Mouse (Mus musculus) embryonic facial prominence, embryonic 12.5 days (tissue): ENCODE measurements around the gene Mrpl23. TPM values are rescaled to one million over a fixed set of nuclear protein-coding genes. Genes with fewer than 3 reads are reported as not detected.

ENCODE experiments used
- ATAC-seq: fragments of 200-750 bp; cut with Nextera tagmentation; 2 replicates; pipeline ENCODE4 v1.8.0; 2017; ENCODE audit not compliant: insufficient number of reproducible peaks, insufficient read depth, low FRiP score, low TSS enrichment
- H3K27ac ChIP-seq: fragments of 300-500 bp; sonication (generic); 2 replicates; pipeline ENCODE4 v1.5.1; 2016; ENCODE audit warnings: mild to moderate bottlenecking
- H3K27me3 ChIP-seq: fragments of 300-500 bp; sonication (generic); 2 replicates; pipeline ENCODE4 v1.6.1; 2016; ENCODE audit warnings: mild to moderate bottlenecking, moderate library complexity
- H3K36me3 ChIP-seq: fragments of 300-500 bp; sonication (generic); 2 replicates; pipeline ENCODE4 v1.6.1; 2016; ENCODE audit warnings: mild to moderate bottlenecking
- H3K4me1 ChIP-seq: fragments of 300-500 bp; sonication (generic); 2 replicates; pipeline ENCODE4 v1.6.1; 2016
- H3K4me2 ChIP-seq: fragments of 300-500 bp; sonication (generic); replicated peaks from 2 replicates; pipeline ENCODE4 v1.6.1; 2016; ENCODE audit warnings: mild to moderate bottlenecking, moderate library complexity
- H3K4me3 ChIP-seq: fragments of 300-500 bp; sonication (generic); 2 replicates; pipeline ENCODE4 v1.5.1; 2016; ENCODE audit warnings: mild to moderate bottlenecking
- H3K9ac ChIP-seq: fragments of 300-500 bp; sonication (generic); 2 replicates; pipeline ENCODE4 v1.6.1; 2016; ENCODE audit warnings: mild to moderate bottlenecking, moderate library complexity
- H3K9me3 ChIP-seq: fragments of 300-500 bp; sonication (generic); 2 replicates; pipeline ENCODE4 v1.6.1; 2016; ENCODE audit warnings: mild to moderate bottlenecking, moderate library complexity
- WGBS: fragments of 180-500 bp; shearing (Covaris S2); methylation state at CpG from one replicate; pipeline ENCODE4 v1.1.7; 2016; 5-methylcytosine and 5-hydroxymethylcytosine counted together
- polyA plus RNA-seq: library from polyadenylated mRNA; unstranded; fragments of >200 nt; fragmentation: Nextera tagmentation; extraction: Ambion mirVana; gene quantifications from 2 replicates; pipeline ENCODE4 v1.2.1, GENCODE M21; 2016

The Mrpl23 gene
- polyA plus RNA-seq, 1 experiment from 2014 or later = 19.8 TPM

- ATAC-seq = 0 out of 2 replicates have a peak, but pooled peaks have one; percentile 3
- H3K27me3 ChIP-seq = no peaks in the 10 kb centered on the region
- peak overlapping the region; percentile 15; the same call in 1 of the 2 replicates for H3K9ac ChIP-seq
- peak overlapping the region; percentile 96 for H3K27ac ChIP-seq
- peaks cover 75% of the 10 kb centered on the region for H3K4me1 ChIP-seq
- H3K36me3 ChIP-seq = peaks cover 5% of the 10 kb centered on the region; the same call in 1 of the 2 replicates
- H3K4me2 ChIP-seq = peak overlapping the region; percentile 23; the same call in 1 of the 2 replicates
- no peaks in the 10 kb centered on the region for H3K9me3 ChIP-seq
- WGBS = 25% methylated on average over 4 of the region's 4 CpGs
- H3K4me3 ChIP-seq = no peak overlapping the region
Observed at GRCm38 (mm10) chr7:142538291-142538690, 5.8 kb downstream of the Mrpl23 start.

- Histone ChIP-seq H3K4me1 (peaks cover 75% of the 10 kb centered on the region), H3K36me3 (peaks cover 5% of the 10 kb centered on the region; the same call in 1 of the 2 replicates), H3K27me3 (no peaks in the 10 kb centered on the region), H3K4me3 (no peak overlapping the region), H3K9ac (0 out of 2 replicates have a peak overlapping the region, but pooled peaks have one; percentile 15), H3K9me3 (no peaks in the 10 kb centered on the region), H3K27ac (peak overlapping the region; percentile 96), H3K4me2 (no peak overlapping the region)
- ATAC-seq = no peak
- 14% methylated on average over 6 of the region's 6 CpGs for WGBS
Observed at GRCm38 (mm10) chr7:142538766-142539165, 6.3 kb downstream of the Mrpl23 start.

- H3K9me3 ChIP-seq = no peaks in the 10 kb centered on the region
- no peak overlapping the region for H3K4me3 ChIP-seq
- no peaks in the 10 kb centered on the region for H3K27me3 ChIP-seq
- no peak for ATAC-seq
- H3K36me3 ChIP-seq = peaks cover 5% of the 10 kb centered on the region; the same call in 1 of the 2 replicates
- peak overlapping the region; percentile 96 for H3K27ac ChIP-seq
- 70% methylated on average over 8 of the region's 8 CpGs for WGBS
- H3K9ac ChIP-seq = no peak overlapping the region
- H3K4me1 ChIP-seq = peaks cover 65% of the 10 kb centered on the region
- H3K4me2 ChIP-seq = no peak overlapping the region
Observed at GRCm38 (mm10) chr7:142539828-142540227, 7.3 kb downstream of the Mrpl23 start.

- H3K27me3 ChIP-seq = no peaks in the 10 kb centered on the region
- peak overlapping the region; percentile 1; the same call in 1 of the 2 replicates for H3K4me2 ChIP-seq
- 12% methylated on average over 11 of the region's 11 CpGs for WGBS
- H3K27ac ChIP-seq = peak overlapping the region; percentile 93
- H3K9me3 ChIP-seq = no peaks in the 10 kb centered on the region
- no peaks in the 10 kb centered on the region for H3K36me3 ChIP-seq
- H3K9ac ChIP-seq = peak overlapping the region; percentile 25; the same call in 1 of the 2 replicates
- peaks cover 68% of the 10 kb centered on the region for H3K4me1 ChIP-seq
- H3K4me3 ChIP-seq = no peak overlapping the region
- ATAC-seq = peak; percentile 58; the same call in 1 of the 2 replicates
Observed at GRCm38 (mm10) chr7:142542771-142543303, 10.4 kb downstream of the Mrpl23 start.

GRCm38 (mm10) chr7:142545967-142546366, 13.5 kb downstream of the Mrpl23 start:
- H3K27ac ChIP-seq = peak overlapping the region; percentile 86
- no peak for ATAC-seq
- no peak overlapping the region for H3K4me2 ChIP-seq
- no peak overlapping the region for H3K4me3 ChIP-seq
- no peaks in the 10 kb centered on the region for H3K36me3 ChIP-seq
- peaks cover 56% of the 10 kb centered on the region for H3K4me1 ChIP-seq
- 33% methylated on average over 7 of the region's 7 CpGs for WGBS
- H3K9me3 ChIP-seq = no peaks in the 10 kb centered on the region
- no peaks in the 10 kb centered on the region for H3K27me3 ChIP-seq
- no peak overlapping the region for H3K9ac ChIP-seq

- no peak overlapping the region for H3K9ac ChIP-seq
- ATAC-seq = no peak
- H3K4me1 ChIP-seq = peaks cover 56% of the 10 kb centered on the region
- no peaks in the 10 kb centered on the region for H3K27me3 ChIP-seq
- H3K4me3 ChIP-seq = no peak overlapping the region
- peak overlapping the region; percentile 24 for H3K27ac ChIP-seq
- 27% methylated on average over 2 of the region's 2 CpGs for WGBS
- no peaks in the 10 kb centered on the region for H3K36me3 ChIP-seq
- H3K9me3 ChIP-seq = no peaks in the 10 kb centered on the region
- H3K4me2 ChIP-seq = no peak overlapping the region
Observed at GRCm38 (mm10) chr7:142547874-142548273, 15.4 kb downstream of the Mrpl23 start.

GRCm38 (mm10) chr7:142548706-142549105, 16.2 kb downstream of the Mrpl23 start:
- Histone ChIP-seq H3K4me2 (no peak overlapping the region), H3K9me3 (no peaks in the 10 kb centered on the region), H3K4me1 (peaks cover 55% of the 10 kb centered on the region), H3K9ac (no peak overlapping the region), H3K4me3 (no peak overlapping the region), H3K36me3 (no peaks in the 10 kb centered on the region), H3K27me3 (no peaks in the 10 kb centered on the region), H3K27ac (no peak overlapping the region)
- 14% methylated on average over 6 of the region's 6 CpGs for WGBS
- ATAC-seq = no peak

- H3K4me1 ChIP-seq = peaks cover 67% of the 10 kb centered on the region
Observed at GRCm38 (mm10) chr7:142549941-142550763, 17.7 kb downstream of the Mrpl23 start.

GRCm38 (mm10) chr7:142550935-142551373, 18.5 kb downstream of the Mrpl23 start:
- Histone ChIP-seq H3K4me1 (peaks cover 66% of the 10 kb centered on the region), H3K4me3 (no peak overlapping the region), H3K36me3 (no peaks in the 10 kb centered on the region), H3K27me3 (no peaks in the 10 kb centered on the region), H3K27ac (peak overlapping the region; percentile 96), H3K9ac (no peak overlapping the region), H3K9me3 (no peaks in the 10 kb centered on the region), H3K4me2 (no peak overlapping the region)
- WGBS = 66% methylated on average over 14 of the region's 14 CpGs
- no peak for ATAC-seq

More at GRCm38 (mm10) chr7:142549941-142550763, 17.7 kb downstream of the Mrpl23 start:
- 88% methylated on average over 10 of the region's 10 CpGs for WGBS
- Histone ChIP-seq H3K4me3 (no peak overlapping the region), H3K9ac (no peak overlapping the region), H3K4me2 (no peak overlapping the region; the same call in 1 of the 2 replicates), H3K9me3 (no peaks in the 10 kb centered on the region), H3K27me3 (no peaks in the 10 kb centered on the region), H3K36me3 (no peaks in the 10 kb centered on the region), H3K27ac (peak overlapping the region; percentile 54)
- no peak for ATAC-seq

- no peak overlapping the region for H3K4me3 ChIP-seq
- H3K9ac ChIP-seq = no peak overlapping the region
- H3K36me3 ChIP-seq = no peaks in the 10 kb centered on the region
- no peak overlapping the region for H3K4me2 ChIP-seq
- H3K27me3 ChIP-seq = no peaks in the 10 kb centered on the region
- H3K9me3 ChIP-seq = no peaks in the 10 kb centered on the region
- H3K27ac ChIP-seq = peak overlapping the region; percentile 96
- no peak for ATAC-seq
- WGBS = 92% methylated on average over 5 of the region's 5 CpGs
- H3K4me1 ChIP-seq = peaks cover 58% of the 10 kb centered on the region
Observed at GRCm38 (mm10) chr7:142551691-142552090, 19.2 kb downstream of the Mrpl23 start.

- WGBS = 9% methylated on average over 13 of the region's 13 CpGs
- H3K27ac ChIP-seq = peak overlapping the region; percentile 96
- H3K4me1 ChIP-seq = peaks cover 57% of the 10 kb centered on the region
- no peaks in the 10 kb centered on the region for H3K27me3 ChIP-seq
- H3K4me2 ChIP-seq = peak overlapping the region; percentile 14; the same call in 1 of the 2 replicates
- peak; percentile 72 for ATAC-seq
- no peaks in the 10 kb centered on the region for H3K36me3 ChIP-seq
- no peaks in the 10 kb centered on the region for H3K9me3 ChIP-seq
- no peak overlapping the region for H3K4me3 ChIP-seq
- no peak overlapping the region for H3K9ac ChIP-seq
Observed at GRCm38 (mm10) chr7:142552591-142553416, 20.3 kb downstream of the Mrpl23 start.
